14 mouse cellular contexts compared by ENCODE assay signal in the genomic region with DNA sequence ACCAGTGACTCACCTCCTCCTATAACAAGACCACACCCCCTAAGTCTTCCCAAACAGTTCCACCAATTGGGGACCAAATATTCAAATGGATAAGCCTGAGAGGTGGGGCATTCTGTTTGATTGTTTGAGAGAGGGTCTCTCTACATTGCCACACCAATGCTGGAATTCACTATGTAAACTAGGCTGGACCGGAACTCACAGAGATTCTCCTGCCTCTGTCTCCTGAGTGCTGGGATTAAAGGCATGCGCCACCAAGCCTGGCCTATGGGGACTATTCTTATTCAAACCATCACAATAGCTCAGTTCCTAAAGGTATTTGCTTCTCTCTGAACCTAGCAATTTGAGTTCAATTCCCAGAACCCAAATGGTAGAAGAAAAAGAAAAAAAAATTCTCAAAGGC.
"Had no signal": no experiment of that assay in that cellular context is flagged by ENCODE, and none has a peak within 500 bp of the region (broad histone marks: within the 10 kb centered on the region; RNA-seq: fewer than 3 reads in every experiment).

No protein-coding gene starts in this region.

- DNase-seq: retina, postnatal 1 day; right cerebral cortex, adult 18-20 months; right cerebral cortex, postnatal 14 days; right cerebral cortex, postnatal 25 days; right cerebral cortex, postnatal 4 days; spleen, adult 18-20 months; thymus, adult 18-20 months; thymus, adult 2 months; thymus, postnatal 14 days; thymus, postnatal 25 days; thymus, postnatal 36 days; thymus, postnatal 4 days had no signal

- H3K27ac ChIP-seq: neural tube, embryonic 15.5 days had no signal

- H3K4me2 ChIP-seq: neural tube, embryonic 15.5 days; stomach, embryonic 15.5 days had no signal

- H3K27me3 ChIP-seq: neural tube, embryonic 15.5 days; stomach, embryonic 15.5 days had no signal

- H3K9ac ChIP-seq: neural tube, embryonic 15.5 days; stomach, embryonic 15.5 days had no signal

- H3K4me3 ChIP-seq: neural tube, embryonic 15.5 days; stomach, embryonic 15.5 days had no signal

- H3K9me3 ChIP-seq: neural tube, embryonic 15.5 days; stomach, embryonic 15.5 days had no signal
